Mouse (Mus musculus): Measurements from ENCODE around the gene Gm5662.
"Not testable (repeated sequence)": the region's sequence is repeated elsewhere in the genome, so short reads cannot be mapped to it uniquely, and the experiment has no call there.

Gene Gm5662

DNA sequence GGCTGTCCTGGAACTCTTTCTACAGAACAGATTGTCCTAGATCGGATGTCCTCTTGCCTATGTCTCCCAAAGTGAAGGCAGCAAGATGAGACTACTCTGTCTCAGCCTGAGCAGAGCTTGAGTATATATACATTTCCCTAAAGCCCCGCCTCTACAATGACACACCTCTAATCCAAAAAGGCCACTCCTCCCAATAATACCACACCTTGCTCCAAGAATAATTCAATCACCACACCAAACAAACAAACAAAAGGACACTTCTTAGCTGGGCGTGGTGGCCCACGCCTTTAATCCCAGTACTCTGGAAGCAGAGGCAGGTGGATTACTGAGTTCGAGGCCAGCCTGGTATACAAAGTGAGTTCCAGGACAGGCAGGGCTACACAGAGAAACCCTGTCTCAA, at the start of gene Gm5662:
TSS of gene Gm5662 (minus strand) at position 101 of the 400 bp plus-strand sequence.
- not testable (repeated sequence) for DNase-seq

DNA sequence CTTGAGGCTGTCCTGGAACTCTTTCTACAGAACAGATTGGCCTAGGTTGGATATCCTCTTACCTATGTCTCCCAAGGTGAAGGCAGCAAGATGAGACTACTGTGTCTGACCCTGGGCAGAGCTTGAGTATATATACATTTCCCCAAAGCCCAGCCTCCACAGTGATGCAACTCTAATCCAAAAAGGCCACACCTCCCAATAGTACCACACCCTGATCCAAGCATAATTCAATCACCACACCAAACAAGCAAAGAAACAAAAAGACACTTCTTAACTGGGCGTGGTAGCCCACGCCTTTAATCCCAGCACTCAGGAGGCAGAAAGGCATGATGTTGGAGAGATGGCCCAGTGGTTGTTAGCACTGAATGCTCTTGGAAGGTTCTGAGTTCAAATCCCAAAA, 49.6 kb upstream of the Gm5662 start, which contains the start of gene Gm5039:
TSS of gene Gm5039 (minus strand) at position 101 of the 400 bp plus-strand sequence.
- not testable (repeated sequence) for DNase-seq

GRCm38 (mm10) chr12:88314556-88314955, 40.3 kb upstream of the Gm5662 start:
- DNase-seq: no peak

DNA sequence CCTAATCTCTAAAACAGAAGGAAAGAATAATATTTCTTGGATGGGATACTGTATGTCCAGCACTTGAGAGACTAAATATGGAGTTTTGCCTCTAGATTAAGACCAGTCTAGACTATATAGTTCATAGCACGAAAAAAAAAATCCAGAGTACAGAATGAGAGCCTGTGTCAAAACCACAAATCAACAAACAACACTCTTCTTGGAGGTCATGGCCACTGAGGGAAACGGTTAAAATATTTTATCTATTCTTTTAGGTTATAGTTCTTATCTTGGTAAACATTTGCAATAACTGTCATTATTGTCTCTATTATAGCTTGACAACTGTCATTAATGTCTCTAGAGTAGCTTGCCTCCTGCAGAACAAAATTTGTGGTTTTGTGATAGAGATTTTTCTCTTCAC, 22.9 kb upstream of the Gm5662 start:
- DNase-seq: not testable (repeated sequence)

DNA sequence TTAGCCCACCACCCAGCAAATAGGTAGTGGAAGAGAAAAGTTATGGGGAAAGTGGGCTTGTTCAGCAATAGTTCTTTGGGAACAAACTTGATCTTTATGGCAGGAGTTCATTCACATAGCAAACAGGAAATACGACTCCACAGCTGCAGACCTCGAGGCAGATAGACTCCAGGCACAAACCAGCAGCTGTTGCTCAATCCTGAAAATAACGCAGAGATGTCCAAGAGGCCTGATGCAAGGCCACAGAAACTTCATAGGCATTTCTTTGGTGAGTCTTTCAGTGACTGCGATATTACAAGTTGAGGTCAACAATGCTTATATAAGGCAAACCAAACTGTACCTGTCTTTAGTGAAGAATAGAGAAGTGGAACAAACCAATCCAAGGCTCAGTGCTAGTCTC, 18.8 kb upstream of the Gm5662 start:
- DNase-seq: not testable (repeated sequence)

DNA sequence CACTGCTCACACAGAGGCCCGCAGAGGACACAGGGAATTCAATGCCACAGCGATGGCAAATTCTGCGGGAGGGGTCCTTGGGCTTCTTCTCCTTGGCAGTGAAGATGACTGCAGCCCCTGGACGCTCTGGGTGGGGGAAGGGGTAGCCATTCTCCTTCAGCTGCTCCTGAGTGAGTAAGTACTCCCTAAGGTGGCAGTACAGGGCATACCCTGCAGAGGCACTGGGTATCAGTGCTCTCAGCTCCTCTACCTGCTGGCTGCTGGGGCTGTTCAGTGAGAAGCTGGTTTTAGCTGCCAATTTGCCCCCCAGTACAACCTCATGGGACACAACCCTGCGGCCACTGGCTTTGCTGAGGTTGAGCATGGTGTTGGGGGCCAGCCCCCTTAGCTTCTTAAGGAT, 10.9 kb upstream of the Gm5662 start:
- DNase-seq: not testable (repeated sequence)

DNA sequence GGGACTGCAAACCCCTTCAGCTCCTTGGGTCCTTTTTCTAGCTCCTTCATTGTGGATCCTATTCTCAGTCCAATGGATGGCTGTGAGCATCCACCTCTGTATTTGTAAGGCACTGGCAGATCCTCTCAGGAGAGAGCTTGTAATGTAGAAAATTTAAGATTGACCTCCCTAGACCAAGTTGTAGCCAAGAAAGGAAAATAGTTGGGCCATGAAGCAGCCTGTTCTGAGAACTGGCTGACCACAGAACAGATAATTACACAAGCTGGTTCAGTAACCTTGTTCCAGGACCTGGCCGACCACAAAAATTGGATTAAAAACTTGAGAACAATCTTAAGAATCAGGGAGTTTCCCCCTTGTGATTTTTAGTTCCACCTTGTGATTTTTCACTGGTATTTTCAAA, 17.1 kb downstream of the Gm5662 start:
- no peak for DNase-seq

DNA sequence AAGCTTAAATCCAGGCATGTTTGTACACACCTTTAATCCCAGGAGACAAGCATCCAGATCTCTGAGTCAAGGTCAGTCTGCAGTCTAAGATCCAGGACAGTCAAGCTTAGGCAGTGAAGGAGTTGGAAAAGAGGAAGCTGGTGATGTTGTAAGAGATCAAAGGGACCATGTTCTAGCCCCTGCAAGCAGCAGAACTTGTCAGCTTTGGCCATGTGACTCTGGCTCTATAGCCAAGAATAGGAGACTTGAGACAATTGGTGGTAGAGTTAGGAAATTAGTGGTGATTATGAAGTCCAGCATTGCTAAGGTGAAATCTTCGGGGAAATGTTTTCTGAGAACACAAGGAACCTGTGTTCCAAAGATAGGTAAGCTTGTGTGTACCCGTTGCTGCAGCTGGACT, 18.4 kb downstream of the Gm5662 start:
- not testable (repeated sequence) for DNase-seq

DNA sequence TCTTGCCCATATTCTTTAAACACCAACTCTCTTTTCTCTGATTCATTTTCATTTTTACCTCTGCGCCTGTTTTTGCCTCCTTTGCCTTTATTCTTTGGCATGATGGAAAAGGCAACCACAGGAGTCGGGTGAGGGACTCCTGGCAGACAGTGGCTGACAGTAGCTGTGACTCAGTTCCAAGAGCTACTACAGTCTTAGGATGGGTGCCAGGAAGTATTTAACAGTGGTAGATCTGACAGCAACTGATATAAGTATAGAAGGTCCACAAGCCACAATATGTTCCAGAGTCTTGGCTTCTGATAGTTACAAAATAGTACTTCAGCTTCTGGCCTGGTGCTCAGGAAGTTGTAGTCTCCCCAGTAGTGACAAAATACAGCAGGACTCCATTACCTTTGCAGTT, 24.3 kb downstream of the Gm5662 start, which contains the start of gene Gm8332:
TSS of gene Gm8332 (minus strand) at position 101 of the 400 bp plus-strand sequence.
- DNase-seq: not testable (repeated sequence)

DNA sequence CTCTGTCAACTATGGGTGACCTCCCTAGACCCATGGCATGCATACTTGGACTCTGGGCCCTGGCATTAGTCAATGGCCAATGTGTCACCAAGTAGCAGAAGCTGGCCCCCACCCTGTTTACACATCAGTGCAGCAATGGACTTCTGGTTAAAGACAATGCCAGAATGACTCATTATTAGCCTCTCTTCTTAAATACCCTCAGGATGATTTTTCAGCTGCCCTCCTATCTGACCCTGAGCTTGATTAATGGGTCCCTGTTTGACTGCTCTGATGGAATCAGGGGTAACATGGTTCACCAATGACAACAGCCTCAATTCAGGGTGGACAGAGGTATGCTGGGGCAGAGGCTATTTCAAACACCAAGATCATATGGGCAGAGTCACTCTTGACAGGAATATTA, 28.5 kb downstream of the Gm5662 start:
- not testable (repeated sequence) for DNase-seq

DNA sequence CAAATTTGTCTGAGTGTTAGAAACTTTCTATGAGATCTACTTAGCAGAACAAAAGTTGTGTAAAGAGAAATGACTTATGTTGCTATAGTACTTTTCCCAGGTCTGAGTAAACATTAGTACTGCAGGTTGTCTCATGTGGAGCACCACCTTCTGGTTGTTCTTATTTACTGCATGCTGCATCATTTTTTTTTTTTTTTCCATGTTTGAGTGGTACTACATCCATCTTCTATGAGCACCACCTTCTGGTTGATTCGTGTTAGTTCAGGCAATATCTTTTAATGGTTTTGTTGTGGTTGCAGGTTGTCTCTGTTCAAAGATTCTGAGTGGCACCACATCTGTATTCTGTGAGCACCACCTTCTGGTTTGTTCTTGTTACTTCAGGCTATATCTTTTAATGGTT, 31.4 kb downstream of the Gm5662 start:
- DNase-seq: not testable (repeated sequence)

Data from right cerebral cortex, postnatal 14 days (tissue).